Mouse (Mus musculus) liver, embryonic 12.5 days (tissue): ENCODE results near the gene Rpn2. TPM values are rescaled to one million over a fixed set of nuclear protein-coding genes. Genes with fewer than 3 reads are reported as not detected.

ENCODE experiments used
- ATAC-seq: fragments of 200-750 bp; cut with Nextera tagmentation; 2 replicates; pipeline ENCODE4 v1.8.0; 2017; ENCODE audit warnings: moderate number of reproducible peaks, mild to moderate bottlenecking, moderate library complexity
- H3K27ac ChIP-seq: fragments of 300-500 bp; sonication (generic); 2 replicates; pipeline ENCODE4 v1.5.1; 2016; ENCODE audit warnings: mild to moderate bottlenecking
- H3K27me3 ChIP-seq: fragments of 300-500 bp; sonication (generic); replicated peaks from 2 replicates; pipeline ENCODE4 v1.6.1; 2016; ENCODE audit warnings: mild to moderate bottlenecking, moderate library complexity
- H3K36me3 ChIP-seq: fragments of 300-500 bp; sonication (generic); 2 replicates; pipeline ENCODE4 v1.6.1; 2016; ENCODE audit warnings: mild to moderate bottlenecking, moderate library complexity
- H3K4me1 ChIP-seq: fragments of 300-500 bp; sonication (generic); 2 replicates; pipeline ENCODE4 v1.6.1; 2016
- H3K4me2 ChIP-seq: fragments of 300-500 bp; sonication (generic); 2 replicates; pipeline ENCODE4 v1.6.1; 2016; ENCODE audit warnings: mild to moderate bottlenecking, moderate library complexity
- H3K4me3 ChIP-seq: fragments of 300-500 bp; sonication (generic); 2 replicates; pipeline ENCODE4 v1.5.1; 2016; ENCODE audit warnings: mild to moderate bottlenecking, moderate library complexity
- H3K9ac ChIP-seq: fragments of 300-500 bp; sonication (generic); 2 replicates; pipeline ENCODE4 v1.6.1; 2016; ENCODE audit warnings: mild to moderate bottlenecking, moderate library complexity
- H3K9me3 ChIP-seq: fragments of 300-500 bp; sonication (generic); replicated peaks from 2 replicates; pipeline ENCODE4 v1.6.1; 2016; ENCODE audit warnings: mild to moderate bottlenecking, moderate library complexity
- WGBS: fragments of 180-500 bp; shearing (Covaris S2); methylation state at CpG from one replicate; pipeline ENCODE4 v1.1.7; 2016; ENCODE audit not compliant: insufficient replicate concordance; 5-methylcytosine and 5-hydroxymethylcytosine counted together
- polyA plus RNA-seq: library from polyadenylated mRNA; unstranded; fragments of >200 nt; fragmentation: Nextera tagmentation; extraction: Ambion mirVana; gene quantifications from 2 replicates; pipeline ENCODE4 v1.2.1, GENCODE M21; 2016

Gene Rpn2
- polyA plus RNA-seq, 1 experiment from 2014 or later = 216 TPM

GRCm38 (mm10) chr2:157338663-157339062 is 59.8 kb downstream of the Rpn2 start:
- Histone ChIP-seq H3K27me3 (peaks cover 24% of the 10 kb centered on the region), H3K9ac (no peak overlapping the region), H3K4me2 (no peak overlapping the region), H3K27ac (no peak overlapping the region), H3K4me1 (no peaks in the 10 kb centered on the region), H3K36me3 (no peaks in the 10 kb centered on the region), H3K9me3 (no peaks in the 10 kb centered on the region), H3K4me3 (no peak overlapping the region)
- peak; percentile 47; the same call in 1 of the 2 replicates for ATAC-seq
- WGBS = 34% methylated on average over 5 of the region's 5 CpGs

GRCm38 (mm10) chr2:157339532-157339931 is 60.7 kb downstream of the Rpn2 start:
- Histone ChIP-seq H3K27ac (no peak overlapping the region), H3K4me3 (no peak overlapping the region), H3K9ac (no peak overlapping the region), H3K27me3 (peaks cover 24% of the 10 kb centered on the region), H3K9me3 (no peaks in the 10 kb centered on the region), H3K4me1 (no peaks in the 10 kb centered on the region), H3K36me3 (no peaks in the 10 kb centered on the region), H3K4me2 (no peak overlapping the region)
- WGBS = 61% methylated on average over 7 of the region's 7 CpGs
- ATAC-seq = no peak

- 51% methylated on average over 7 of the region's 7 CpGs for WGBS
- H3K4me3 ChIP-seq = no peak overlapping the region
- no peak for ATAC-seq
- no peak overlapping the region for H3K4me2 ChIP-seq
- no peak overlapping the region for H3K9ac ChIP-seq
- H3K27me3 ChIP-seq = peaks cover 24% of the 10 kb centered on the region
- no peak overlapping the region for H3K27ac ChIP-seq
- H3K9me3 ChIP-seq = no peaks in the 10 kb centered on the region
- H3K36me3 ChIP-seq = no peaks in the 10 kb centered on the region
- no peaks in the 10 kb centered on the region for H3K4me1 ChIP-seq
Observed at GRCm38 (mm10) chr2:157340221-157340741, 61.5 kb downstream of the Rpn2 start.

- no peaks in the 10 kb centered on the region for H3K36me3 ChIP-seq
- 35% methylated on average over 11 of the region's 11 CpGs for WGBS
- no peak overlapping the region for H3K9ac ChIP-seq
- ATAC-seq = no peak
- H3K27ac ChIP-seq = no peak overlapping the region
- H3K27me3 ChIP-seq = peaks cover 24% of the 10 kb centered on the region
- no peaks in the 10 kb centered on the region for H3K4me1 ChIP-seq
- H3K4me3 ChIP-seq = no peak overlapping the region
- H3K4me2 ChIP-seq = no peak overlapping the region
- no peaks in the 10 kb centered on the region for H3K9me3 ChIP-seq
Observed at GRCm38 (mm10) chr2:157341554-157342270, 62.9 kb downstream of the Rpn2 start.

GRCm38 (mm10) chr2:157342328-157342926 is 63.6 kb downstream of the Rpn2 start:
- no peak overlapping the region for H3K9ac ChIP-seq
- ATAC-seq = no peak
- no peak overlapping the region for H3K27ac ChIP-seq
- H3K4me1 ChIP-seq = no peaks in the 10 kb centered on the region
- no peaks in the 10 kb centered on the region for H3K9me3 ChIP-seq
- no peak overlapping the region for H3K4me3 ChIP-seq
- peaks cover 28% of the 10 kb centered on the region for H3K27me3 ChIP-seq
- no peak overlapping the region for H3K4me2 ChIP-seq
- H3K36me3 ChIP-seq = no peaks in the 10 kb centered on the region
- 59% methylated on average over 5 of the region's 5 CpGs for WGBS

GRCm38 (mm10) chr2:157343337-157343736 is 64.5 kb downstream of the Rpn2 start:
- Histone ChIP-seq H3K36me3 (no peaks in the 10 kb centered on the region), H3K27ac (no peak overlapping the region), H3K4me2 (no peak overlapping the region), H3K9me3 (no peaks in the 10 kb centered on the region), H3K4me3 (no peak overlapping the region), H3K27me3 (peaks cover 30% of the 10 kb centered on the region), H3K4me1 (no peaks in the 10 kb centered on the region), H3K9ac (no peak overlapping the region)
- no peak for ATAC-seq
- 58% methylated on average over 6 of the region's 6 CpGs for WGBS

- Histone ChIP-seq H3K9me3 (no peaks in the 10 kb centered on the region), H3K27me3 (peaks cover 16% of the 10 kb centered on the region), H3K4me2 (no peak within 1 kb of the TSS), H3K4me1 (no peaks in the 10 kb centered on the region), H3K27ac (no peak within 1 kb of the TSS), H3K4me3 (no peak within 1 kb of the TSS), H3K36me3 (no peaks in the 10 kb centered on the region), H3K9ac (no peak within 1 kb of the TSS)
- WGBS = 70% methylated on average over 26 of the region's 26 CpGs
- no peak for ATAC-seq
Observed at GRCm38 (mm10) chr2:157347361-157348159, 68.7 kb downstream of the Rpn2 start, which contains the start of gene Ghrh. Gene Ghrh, minus strand, starts transcription at chr2:157347506.

GRCm38 (mm10) chr2:157349121-157349778 is 70.4 kb downstream of the Rpn2 start:
- no peak overlapping the region for H3K4me2 ChIP-seq
- no peak overlapping the region for H3K9ac ChIP-seq
- H3K4me1 ChIP-seq = no peaks in the 10 kb centered on the region
- H3K27ac ChIP-seq = no peak overlapping the region
- no peak overlapping the region for H3K4me3 ChIP-seq
- H3K36me3 ChIP-seq = no peaks in the 10 kb centered on the region
- ATAC-seq = no peak
- 58% methylated on average over 12 of the region's 12 CpGs for WGBS
- peaks cover 15% of the 10 kb centered on the region for H3K27me3 ChIP-seq
- H3K9me3 ChIP-seq = no peaks in the 10 kb centered on the region

GRCm38 (mm10) chr2:157353183-157353582 is 74.4 kb downstream of the Rpn2 start:
- 54% methylated on average over 4 of the region's 4 CpGs for WGBS
- Histone ChIP-seq H3K36me3 (no peaks in the 10 kb centered on the region), H3K9me3 (0 out of 2 replicates have a peak, but pooled peaks cover 6% of the 10 kb centered on the region), H3K4me1 (no peaks in the 10 kb centered on the region), H3K27me3 (peaks cover 9% of the 10 kb centered on the region; the same call in 1 of the 2 replicates), H3K27ac (no peak overlapping the region), H3K9ac (no peak overlapping the region), H3K4me2 (no peak overlapping the region), H3K4me3 (no peak overlapping the region)
- no peak for ATAC-seq

GRCm38 (mm10) chr2:157354106-157354505 is 75.3 kb downstream of the Rpn2 start:
- Histone ChIP-seq H3K36me3 (no peaks in the 10 kb centered on the region), H3K4me2 (no peak overlapping the region), H3K9me3 (0 out of 2 replicates have a peak, but pooled peaks cover 6% of the 10 kb centered on the region), H3K27ac (no peak overlapping the region), H3K27me3 (0 out of 2 replicates have a peak, but pooled peaks cover 5% of the 10 kb centered on the region), H3K4me1 (no peaks in the 10 kb centered on the region), H3K9ac (no peak overlapping the region), H3K4me3 (no peak overlapping the region)
- no peak for ATAC-seq
- 68% methylated on average over 3 of the region's 3 CpGs for WGBS

GRCm38 (mm10) chr2:157360028-157360427 is 81.2 kb downstream of the Rpn2 start:
- Histone ChIP-seq H3K4me1 (no peaks in the 10 kb centered on the region), H3K9me3 (0 out of 2 replicates have a peak, but pooled peaks cover 4% of the 10 kb centered on the region), H3K4me2 (no peak overlapping the region), H3K36me3 (no peaks in the 10 kb centered on the region), H3K27me3 (no peaks in the 10 kb centered on the region), H3K9ac (no peak overlapping the region), H3K27ac (no peak overlapping the region), H3K4me3 (no peak overlapping the region)
- 63% methylated on average over 5 of the region's 5 CpGs for WGBS
- no peak for ATAC-seq
